Mouse (Mus musculus) liver, embryonic 16.5 days (tissue): ENCODE measurements around the gene Dnaaf1. TPM values are rescaled to one million over a fixed set of nuclear protein-coding genes. Genes with fewer than 3 reads are reported as not detected.

Experiments
- ATAC-seq: fragments of 200-750 bp; cut with Nextera tagmentation; 2 replicates; pipeline ENCODE4 v1.8.0; 2017; ENCODE audit warnings: low read depth, mild to moderate bottlenecking, moderate number of reproducible peaks, moderate library complexity
- H3K27ac ChIP-seq: fragments of 300-500 bp; sonication (generic); 2 replicates; pipeline ENCODE4 v1.5.1; 2014; ENCODE audit warnings: mild to moderate bottlenecking, low read length
- H3K27me3 ChIP-seq: fragments of 300-500 bp; sonication (generic); 2 replicates; pipeline ENCODE4 v1.6.1; 2014; ENCODE audit warnings: low read depth, low read length, mixed read lengths; ENCODE audit not compliant: control insufficient read depth, insufficient read depth
- H3K36me3 ChIP-seq: fragments of 300-500 bp; sonication (generic); 2 replicates; pipeline ENCODE4 v1.6.1; 2014; ENCODE audit warnings: mild to moderate bottlenecking; ENCODE audit not compliant: control insufficient read depth, insufficient read depth
- H3K4me1 ChIP-seq: fragments of 300-500 bp; sonication (generic); 2 replicates; pipeline ENCODE4 v1.6.1; 2014; ENCODE audit warnings: low read depth, low read length, mixed read lengths; ENCODE audit not compliant: control insufficient read depth
- H3K4me2 ChIP-seq: fragments of 300-500 bp; sonication (generic); 2 replicates; pipeline ENCODE4 v1.6.1; 2014; ENCODE audit warnings: low read depth, low read length, mixed read lengths
- H3K4me3 ChIP-seq: fragments of 300-500 bp; sonication (generic); 2 replicates; pipeline ENCODE4 v1.5.1; 2014; ENCODE audit warnings: low read depth, mild to moderate bottlenecking, low read length
- H3K9ac ChIP-seq: fragments of 300-500 bp; sonication (generic); 2 replicates; pipeline ENCODE4 v1.6.1; 2014; ENCODE audit warnings: low read depth, low read length
- H3K9me3 ChIP-seq: fragments of 300-500 bp; sonication (generic); replicated peaks from 2 replicates; pipeline ENCODE4 v1.6.1; 2016; ENCODE audit warnings: low read length; ENCODE audit not compliant: control insufficient read depth
- WGBS: fragments of 180-500 bp; shearing (Covaris S2); extraction: QIAGEN DNeasy Blood & Tissue Kit; methylation state at CpG from one replicate; pipeline ENCODE4 v1.1.7; 2014; ENCODE audit not compliant: insufficient replicate concordance; 5-methylcytosine and 5-hydroxymethylcytosine counted together
- polyA plus RNA-seq: library from polyadenylated mRNA; unstranded; fragments of >200 nt; fragmentation: Nextera tagmentation; extraction: Ambion mirVana; gene quantifications from 2 replicates; pipeline ENCODE4 v1.2.1, GENCODE M21; 2015

Dnaaf1 gene
- polyA plus RNA-seq, 1 experiment from 2014 or later, result 0.08 TPM

- no peaks in the 10 kb centered on the region for H3K36me3 ChIP-seq
Observed at GRCm38 (mm10) chr8:119585901-119586300, 10.9 kb downstream of the Dnaaf1 start.

DNA sequence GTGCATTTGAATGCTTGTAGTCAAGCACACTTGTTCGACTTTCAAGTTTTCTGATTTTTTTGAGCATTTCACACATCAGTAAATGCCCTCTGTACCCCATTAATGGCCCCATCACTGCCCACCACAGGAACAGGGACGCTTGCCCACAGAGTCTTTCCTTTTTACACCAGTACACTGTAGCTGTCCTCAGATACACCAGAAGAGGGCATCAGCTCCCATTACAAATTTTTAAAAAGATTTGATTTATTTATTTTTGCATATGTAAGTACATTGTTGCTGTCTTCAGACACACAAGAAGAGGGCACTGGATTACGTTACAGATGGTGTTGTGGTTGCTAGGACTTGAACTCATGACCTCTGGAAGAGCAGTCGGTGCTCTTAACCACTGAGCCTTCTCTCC lies 13.3 kb downstream of the Dnaaf1 start:
- H3K4me2 ChIP-seq, result no peak overlapping the region
- H3K27ac ChIP-seq, result no peak overlapping the region
- H3K27me3 ChIP-seq, result no peaks in the 10 kb centered on the region
- WGBS, result 60% methylated on average over 4 of the region's 4 CpGs
- ATAC-seq, result no peak
- no peak overlapping the region for H3K4me3 ChIP-seq
- H3K36me3 ChIP-seq, result no peaks in the 10 kb centered on the region
- peaks cover 7% of the 10 kb centered on the region for H3K4me1 ChIP-seq
- H3K9me3 ChIP-seq, result no peaks in the 10 kb centered on the region
- no peak overlapping the region for H3K9ac ChIP-seq

More at GRCm38 (mm10) chr8:119585901-119586300, 10.9 kb downstream of the Dnaaf1 start:
- Histone ChIP-seq H3K27ac (no peak overlapping the region), H3K4me1 (peaks cover 18% of the 10 kb centered on the region), H3K27me3 (no peaks in the 10 kb centered on the region), H3K4me3 (peak overlapping the region; percentile 54), H3K9me3 (no peaks in the 10 kb centered on the region), H3K9ac (peak overlapping the region; percentile 53; the same call in 1 of the 2 replicates), H3K4me2 (peak overlapping the region; percentile 61)
- ATAC-seq, result peak; percentile 51
- WGBS, result 16% methylated on average over 24 of the region's 24 CpGs

GRCm38 (mm10) chr8:119588844-119589243 lies 13.8 kb downstream of the Dnaaf1 start:
- Histone ChIP-seq H3K27me3 (no peaks in the 10 kb centered on the region), H3K4me3 (no peak overlapping the region), H3K4me2 (no peak overlapping the region), H3K9ac (no peak overlapping the region), H3K27ac (no peak overlapping the region), H3K4me1 (peaks cover 7% of the 10 kb centered on the region), H3K9me3 (no peaks in the 10 kb centered on the region), H3K36me3 (no peaks in the 10 kb centered on the region)
- 42% methylated on average over 10 of the region's 10 CpGs for WGBS
- ATAC-seq, result no peak

- peaks cover 7% of the 10 kb centered on the region for H3K4me1 ChIP-seq
- H3K9ac ChIP-seq, result no peak overlapping the region
Observed at GRCm38 (mm10) chr8:119590348-119590747, 15.3 kb downstream of the Dnaaf1 start.

GRCm38 (mm10) chr8:119591456-119591855 lies 16.4 kb downstream of the Dnaaf1 start:
- no peak for ATAC-seq

More at GRCm38 (mm10) chr8:119590348-119590747, 15.3 kb downstream of the Dnaaf1 start:
- no peaks in the 10 kb centered on the region for H3K27me3 ChIP-seq
- H3K4me2 ChIP-seq, result no peak overlapping the region
- no peak overlapping the region for H3K27ac ChIP-seq
- no peaks in the 10 kb centered on the region for H3K9me3 ChIP-seq
- 62% methylated on average over 14 of the region's 14 CpGs for WGBS
- no peaks in the 10 kb centered on the region for H3K36me3 ChIP-seq
- no peak for ATAC-seq
- H3K4me3 ChIP-seq, result no peak overlapping the region

DNA sequence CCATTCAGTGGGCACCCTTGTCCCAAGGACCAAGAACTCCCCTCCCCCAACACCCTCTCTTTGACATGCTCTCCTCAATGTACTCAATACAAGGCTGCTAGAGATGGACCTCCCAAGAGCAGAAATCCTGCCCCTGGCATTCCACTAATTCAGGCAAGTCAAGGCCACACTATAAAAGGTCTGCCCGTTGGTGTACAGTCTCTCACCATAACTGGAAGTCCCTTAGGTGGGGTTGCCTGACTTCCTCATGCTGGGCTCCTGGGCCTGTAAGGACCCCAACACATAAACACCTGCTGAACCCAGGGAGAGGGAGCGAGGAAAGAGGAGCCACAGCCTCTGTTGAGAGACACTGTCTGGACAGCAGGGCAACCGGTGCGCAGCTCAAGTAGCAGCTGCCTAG lies 28.7 kb downstream of the Dnaaf1 start:
- H3K27ac ChIP-seq, result no peak overlapping the region
- H3K9me3 ChIP-seq, result no peaks in the 10 kb centered on the region
- H3K9ac ChIP-seq, result no peak overlapping the region; the same call in 1 of the 2 replicates
- H3K4me2 ChIP-seq, result peak overlapping the region; percentile 89
- no peaks in the 10 kb centered on the region for H3K27me3 ChIP-seq
- H3K36me3 ChIP-seq, result peaks cover 18% of the 10 kb centered on the region; the same call in 1 of the 2 replicates
- H3K4me3 ChIP-seq, result peak overlapping the region; percentile 86
- ATAC-seq, result no peak
- H3K4me1 ChIP-seq, result peaks cover 15% of the 10 kb centered on the region
- WGBS, result 88% methylated on average over 4 of the region's 4 CpGs

More at GRCm38 (mm10) chr8:119591456-119591855, 16.4 kb downstream of the Dnaaf1 start:
- Histone ChIP-seq H3K27ac (no peak overlapping the region), H3K9me3 (no peaks in the 10 kb centered on the region), H3K36me3 (no peaks in the 10 kb centered on the region), H3K4me2 (no peak overlapping the region), H3K4me1 (no peaks in the 10 kb centered on the region), H3K9ac (no peak overlapping the region), H3K4me3 (no peak overlapping the region), H3K27me3 (no peaks in the 10 kb centered on the region)
- WGBS, result 75% methylated on average over 7 of the region's 7 CpGs

GRCm38 (mm10) chr8:119604398-119604803 lies 29.4 kb downstream of the Dnaaf1 start:
- H3K27ac ChIP-seq, result peak overlapping the region; percentile 85
- WGBS, result 14% methylated on average over 12 of the region's 12 CpGs

DNA sequence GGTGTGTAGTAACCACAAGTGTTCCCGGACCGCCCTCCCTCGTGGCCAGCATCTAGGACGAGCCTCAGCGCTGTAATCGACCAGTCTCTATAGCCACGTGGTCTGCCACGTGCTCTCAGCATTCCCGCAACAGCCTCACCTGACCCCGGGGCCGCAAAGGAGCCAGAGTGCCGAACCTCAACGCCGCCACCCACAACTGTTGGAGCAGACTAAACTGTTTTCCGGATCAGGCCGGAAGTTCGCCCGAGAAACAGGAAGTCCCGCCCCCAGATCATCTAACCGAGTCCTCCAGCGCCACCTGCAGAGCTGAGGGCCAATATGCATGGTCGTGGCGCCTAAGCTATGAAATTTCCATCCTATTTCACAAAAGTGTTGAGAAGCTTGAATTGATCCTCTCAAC lies 30.0 kb downstream of the Dnaaf1 start, which contains the start of gene Taf1c:
Taf1c (minus strand) TSS at position 227 of the 400 bp plus-strand sequence.
- H3K4me2 ChIP-seq, result peak within 1 kb of the TSS; percentile 89
- WGBS, result under 1% methylated on average over 23 of the region's 23 CpGs
- peak within 1 kb of the TSS; percentile 85 for H3K27ac ChIP-seq
- ATAC-seq, result peak; percentile 90
- peaks cover 15% of the 10 kb centered on the region for H3K4me1 ChIP-seq
- peak within 1 kb of the TSS; percentile 90 for H3K9ac ChIP-seq
- H3K27me3 ChIP-seq, result no peaks in the 10 kb centered on the region
- H3K36me3 ChIP-seq, result peaks cover 12% of the 10 kb centered on the region; the same call in 1 of the 2 replicates
- peak within 1 kb of the TSS; percentile 86 for H3K4me3 ChIP-seq
- 0 out of 2 replicates have a peak, but pooled peaks cover 3% of the 10 kb centered on the region for H3K9me3 ChIP-seq

More at GRCm38 (mm10) chr8:119604398-119604803, 29.4 kb downstream of the Dnaaf1 start:
- Histone ChIP-seq H3K9ac (peak overlapping the region; percentile 90), H3K4me3 (peak overlapping the region; percentile 86), H3K9me3 (0 out of 2 replicates have a peak, but pooled peaks cover 3% of the 10 kb centered on the region), H3K4me2 (peak overlapping the region; percentile 89), H3K36me3 (peaks cover 13% of the 10 kb centered on the region; the same call in 1 of the 2 replicates), H3K4me1 (peaks cover 15% of the 10 kb centered on the region), H3K27me3 (no peaks in the 10 kb centered on the region)
- ATAC-seq, result peak; percentile 47

GRCm38 (mm10) chr8:119606224-119606623 lies 31.2 kb downstream of the Dnaaf1 start:
- H3K27ac ChIP-seq, result no peak overlapping the region
- no peaks in the 10 kb centered on the region for H3K27me3 ChIP-seq
- no peak for ATAC-seq
- H3K4me1 ChIP-seq, result peaks cover 15% of the 10 kb centered on the region
- no peak overlapping the region for H3K4me3 ChIP-seq
- H3K9me3 ChIP-seq, result 0 out of 2 replicates have a peak, but pooled peaks cover 3% of the 10 kb centered on the region
- H3K9ac ChIP-seq, result no peak overlapping the region
- H3K36me3 ChIP-seq, result peaks cover 9% of the 10 kb centered on the region; the same call in 1 of the 2 replicates
- no peak overlapping the region for H3K4me2 ChIP-seq
- whole genome bisulfite sequencing, result 62% methylated on average over 2 of the region's 2 CpGs
